Mouse (Mus musculus) heart, postnatal 0 days (tissue): ENCODE data around the gene Rfc4.

Source experiments
- CTCF ChIP-seq: IDR thresholded peaks from 2 replicates; pipeline ENCODE4 v1.5.1; 2016; ENCODE audit warnings: antibody characterized with exemption, control low read depth, low read depth
- EP300 ChIP-seq: IDR thresholded peaks from 2 replicates; pipeline ENCODE4 v1.6.1; 2016; ENCODE audit warnings: antibody characterized with exemption, low read depth

GRCm38 (mm10) chr16:23100613-23101012 lies 26.9 kb downstream of the Rfc4 start:
- no peak for TF ChIP-seq CTCF
- no peak for TF ChIP-seq EP300
